Mouse (Mus musculus): ENCODE results near the gene Cavin1. TPM values are rescaled to one million over a fixed set of nuclear protein-coding genes. Genes with fewer than 3 reads are reported as not detected.

The Cavin1 gene
- polyA plus RNA-seq (2015; fragmentation: Nextera tagmentation; extraction: Ambion mirVana), result 119 and 141 TPM in 2 replicates

DNA sequence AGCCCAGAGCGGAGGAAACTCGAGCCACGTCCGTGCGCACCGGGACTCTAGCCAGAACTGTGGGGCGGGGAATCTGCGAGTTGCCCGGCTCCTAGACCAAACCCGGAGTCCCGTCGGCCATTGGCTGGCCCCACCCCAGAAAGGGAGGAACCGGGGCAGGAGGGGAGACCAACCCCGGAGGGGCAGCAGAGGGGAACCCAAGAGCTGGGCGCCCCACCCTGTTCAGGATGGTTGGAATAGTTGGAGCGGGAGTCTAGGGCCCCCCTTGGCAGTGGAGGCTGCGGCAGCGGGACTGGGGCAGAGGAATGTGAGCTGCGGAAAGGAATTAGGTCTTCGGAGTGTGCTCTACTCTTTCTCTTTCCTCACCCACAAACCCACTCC lies at the start of gene Cavin1:
Gene Cavin1, minus strand, starts transcription at position 331 of the 381 bp plus-strand sequence.

GRCm38 (mm10) chr11:101009046-101009887 lies 38.6 kb upstream of the Cavin1 start, which contains the start of gene Atp6v0a1:
Gene Atp6v0a1 (plus strand): TSS chr11:101009452.

GRCm38 (mm10) chr11:100939512-100940151 lies 31.1 kb downstream of the Cavin1 start, which contains the start of gene Stat3:
Gene Stat3 (minus strand): TSS chr11:100939540.

Other genes starting within 250 kb of the Cavin1 start
- 22.0 and 24.2 TPM in 2 replicates for gene Rab5c, start 232.7 kb downstream of the Cavin1 start, polyA plus RNA-seq (2015; fragmentation: Nextera tagmentation; extraction: Ambion mirVana)
- gene Kcnh4, start 210.9 kb downstream of the Cavin1 start, polyA plus RNA-seq (2015; fragmentation: Nextera tagmentation; extraction: Ambion mirVana), result 0.05 TPM in 2 replicates
- gene Hcrt, start 208.0 kb downstream of the Cavin1 start, polyA plus RNA-seq (2015; fragmentation: Nextera tagmentation; extraction: Ambion mirVana), result not detected in 2 replicates
- gene Ghdc, start 199.9 kb downstream of the Cavin1 start, polyA plus RNA-seq (2015; fragmentation: Nextera tagmentation; extraction: Ambion mirVana), result 2.0 and 3.3 TPM in 2 replicates
- gene Stat5b, start 120.2 kb downstream of the Cavin1 start, polyA plus RNA-seq (2015; fragmentation: Nextera tagmentation; extraction: Ambion mirVana), result 24.3 and 28.0 TPM in 2 replicates
- 17.4 and 18.3 TPM in 2 replicates for gene Stat5a, start 111.5 kb downstream of the Cavin1 start, polyA plus RNA-seq (2015; fragmentation: Nextera tagmentation; extraction: Ambion mirVana)
- gene Stat3, start 31.3 kb downstream of the Cavin1 start, polyA plus RNA-seq (2015; fragmentation: Nextera tagmentation; extraction: Ambion mirVana), result 34.4 and 39.7 TPM in 2 replicates
- gene Atp6v0a1, start 38.6 kb upstream of the Cavin1 start, polyA plus RNA-seq (2015; fragmentation: Nextera tagmentation; extraction: Ambion mirVana), result 47.9 and 54.7 TPM in 2 replicates
- gene Naglu, start 99.1 kb upstream of the Cavin1 start, polyA plus RNA-seq (2015; fragmentation: Nextera tagmentation; extraction: Ambion mirVana), result 7.7 and 10.1 TPM in 2 replicates
- gene Hsd17b1, start 107.5 kb upstream of the Cavin1 start, polyA plus RNA-seq (2015; fragmentation: Nextera tagmentation; extraction: Ambion mirVana), result 0.38 and 0.65 TPM in 2 replicates
- gene Coasy, start 111.7 kb upstream of the Cavin1 start, polyA plus RNA-seq (2015; fragmentation: Nextera tagmentation; extraction: Ambion mirVana), result 19.0 and 20.6 TPM in 2 replicates
- gene Mlx, start 116.4 kb upstream of the Cavin1 start, polyA plus RNA-seq (2015; fragmentation: Nextera tagmentation; extraction: Ambion mirVana), result 26.4 and 29.6 TPM in 2 replicates
- 24.3 and 24.8 TPM in 2 replicates for gene Psmc3ip, start 124.5 kb upstream of the Cavin1 start, polyA plus RNA-seq (2015; fragmentation: Nextera tagmentation; extraction: Ambion mirVana)
- 11.8 and 12.3 TPM in 2 replicates for gene Retreg3, start 149.0 kb upstream of the Cavin1 start, polyA plus RNA-seq (2015; fragmentation: Nextera tagmentation; extraction: Ambion mirVana)
- 33.1 and 39.4 TPM in 2 replicates for gene Tubg1, start 149.1 kb upstream of the Cavin1 start, polyA plus RNA-seq (2015; fragmentation: Nextera tagmentation; extraction: Ambion mirVana)
- gene Tubg2, start 185.0 kb upstream of the Cavin1 start, polyA plus RNA-seq (2015; fragmentation: Nextera tagmentation; extraction: Ambion mirVana), result 0.66 and 1.2 TPM in 2 replicates
- gene Cntnap1, start 199.6 kb upstream of the Cavin1 start, polyA plus RNA-seq (2015; fragmentation: Nextera tagmentation; extraction: Ambion mirVana), result 0.18 and 0.65 TPM in 2 replicates
- gene Plekhh3, start 200.5 kb upstream of the Cavin1 start, polyA plus RNA-seq (2015; fragmentation: Nextera tagmentation; extraction: Ambion mirVana), result 2.9 and 4.0 TPM in 2 replicates
- gene Ccr10, start 204.6 kb upstream of the Cavin1 start, polyA plus RNA-seq (2015; fragmentation: Nextera tagmentation; extraction: Ambion mirVana), result 0.15 and 0.16 TPM in 2 replicates

Measured in spleen, postnatal 0 days (tissue).